Mouse (Mus musculus) lung, postnatal 0 days (tissue): Measurements from ENCODE around the gene Trank1. TPM values are rescaled to one million over a fixed set of nuclear protein-coding genes. Genes with fewer than 3 reads are reported as not detected.
A peak's percentile ranks its signal among the peaks of the same experiment; 100 is the strongest.

ENCODE experiments used
- ATAC-seq: fragments of 200-750 bp; cut with Nextera tagmentation; 2 replicates; pipeline ENCODE4 v1.8.0; 2017; ENCODE audit warnings: moderate library complexity
- DNase-seq: peaks from one replicate; pipeline ENCODE4 v3.0.0-alpha.2; 2016; ENCODE audit warnings: low spot score
- H3K27ac ChIP-seq: fragments of 300-500 bp; sonication (generic); 2 replicates; pipeline ENCODE4 v1.5.1; 2014; ENCODE audit warnings: antibody characterized with exemption, mild to moderate bottlenecking, low read length, mixed read lengths
- H3K27me3 ChIP-seq: fragments of 300-500 bp; sonication (generic); replicated peaks from 2 replicates; pipeline ENCODE4 v1.6.1; 2014; ENCODE audit warnings: low read length, mixed read lengths; ENCODE audit not compliant: insufficient read depth
- H3K36me3 ChIP-seq: fragments of 300-500 bp; sonication (generic); 2 replicates; pipeline ENCODE4 v1.6.1; 2014; ENCODE audit warnings: low read length, mixed read lengths; ENCODE audit not compliant: insufficient read depth
- H3K4me1 ChIP-seq: fragments of 300-500 bp; sonication (generic); 2 replicates; pipeline ENCODE4 v1.6.1; 2014; ENCODE audit warnings: antibody characterized with exemption, low read depth, low read length, mixed read lengths; ENCODE audit not compliant: insufficient read depth
- H3K4me2 ChIP-seq: fragments of 300-500 bp; sonication (generic); replicated peaks from 2 replicates; pipeline ENCODE4 v1.6.1; 2014; ENCODE audit warnings: low read depth, mild to moderate bottlenecking, low read length, moderate library complexity, mixed read lengths
- H3K4me3 ChIP-seq: fragments of 300-500 bp; sonication (generic); 2 replicates; pipeline ENCODE4 v1.5.1; 2014; ENCODE audit warnings: low read depth, low read length
- H3K9ac ChIP-seq: fragments of 300-500 bp; sonication (generic); replicated peaks from 2 replicates; pipeline ENCODE4 v1.6.1; 2014; ENCODE audit warnings: low read depth, mild to moderate bottlenecking
- H3K9me3 ChIP-seq: fragments of 300-500 bp; sonication (generic); 2 replicates; pipeline ENCODE4 v1.6.1; 2016; ENCODE audit warnings: low read length, mixed read lengths
- CTCF ChIP-seq: IDR thresholded peaks from 2 replicates; pipeline ENCODE4 v1.5.1; 2016; ENCODE audit warnings: antibody characterized with exemption, mild to moderate bottlenecking
- EP300 ChIP-seq: IDR thresholded peaks from 2 replicates; pipeline ENCODE4 v1.6.1; 2016; ENCODE audit warnings: antibody characterized with exemption, mild to moderate bottlenecking, control low read depth
- WGBS: fragments of 180-500 bp; shearing (Covaris S2); extraction: QIAGEN DNeasy Blood & Tissue Kit; methylation state at CpG from one replicate; pipeline ENCODE4 v1.1.7; 2014; 5-methylcytosine and 5-hydroxymethylcytosine counted together
- polyA plus RNA-seq: library from polyadenylated mRNA; unstranded; fragments of >200 nt; fragmentation: Nextera tagmentation; extraction: Ambion mirVana; gene quantifications from 2 replicates; pipeline ENCODE4 v1.2.1, GENCODE M21; 2015

Trank1 gene
- polyA plus RNA-seq, 1 experiment from 2014 or later: 0.08 TPM

- no peak for ATAC-seq
- Histone ChIP-seq H3K4me1 (no peaks in the 10 kb centered on the region), H3K27ac (no peak overlapping the region), H3K9me3 (no peaks in the 10 kb centered on the region), H3K9ac (no peak overlapping the region), H3K27me3 (no peaks in the 10 kb centered on the region), H3K4me3 (no peak overlapping the region), H3K4me2 (no peak overlapping the region), H3K36me3 (no peaks in the 10 kb centered on the region)
- WGBS: 94% methylated on average over 4 of the region's 4 CpGs
- TF ChIP-seq CTCF (no peak), EP300 (no peak)
- no peak for DNase-seq
Measured at GRCm38 (mm10) chr9:111287956-111288355, 23.6 kb upstream of the Trank1 start.

GRCm38 (mm10) chr9:111289294-111289831, 22.2 kb upstream of the Trank1 start:
- no peaks in the 10 kb centered on the region for H3K4me1 ChIP-seq
- no peak overlapping the region; the same call in 1 of the 2 replicates for H3K27ac ChIP-seq
- H3K4me2 ChIP-seq: peak overlapping the region; percentile 46
- no peaks in the 10 kb centered on the region for H3K27me3 ChIP-seq
- H3K9ac ChIP-seq: no peak overlapping the region
- no peaks in the 10 kb centered on the region for H3K36me3 ChIP-seq
- TF ChIP-seq CTCF (no peak), EP300 (no peak)
- ATAC-seq (peak; percentile 82), DNase-seq (peak; percentile 83)
- 52% methylated on average over 9 of the region's 9 CpGs for WGBS
- peak overlapping the region; percentile 11; the same call in 1 of the 2 replicates for H3K4me3 ChIP-seq
- H3K9me3 ChIP-seq: no peaks in the 10 kb centered on the region

GRCm38 (mm10) chr9:111289832-111290339, 21.7 kb upstream of the Trank1 start:
- Histone ChIP-seq H3K27me3 (no peaks in the 10 kb centered on the region), H3K36me3 (no peaks in the 10 kb centered on the region), H3K9me3 (no peaks in the 10 kb centered on the region), H3K4me1 (no peaks in the 10 kb centered on the region), H3K27ac (no peak overlapping the region; the same call in 1 of the 2 replicates), H3K4me2 (peak overlapping the region; percentile 46), H3K9ac (no peak overlapping the region), H3K4me3 (peak overlapping the region; percentile 11; the same call in 1 of the 2 replicates)
- DNase-seq: peak; percentile 92
- peak; percentile 100 for TF ChIP-seq CTCF
- 0 out of 2 replicates have a peak, but pooled peaks have one; percentile 13 for TF ChIP-seq EP300
- peak; percentile 89 for ATAC-seq
- WGBS: 14% methylated on average over 21 of the region's 21 CpGs

GRCm38 (mm10) chr9:111290539-111291100, 20.9 kb upstream of the Trank1 start:
- TF ChIP-seq EP300 (no peak), CTCF (no peak)
- 68% methylated on average over 11 of the region's 11 CpGs for WGBS

GRCm38 (mm10) chr9:111293234-111293633, 18.3 kb upstream of the Trank1 start:
- Histone ChIP-seq H3K4me2 (no peak overlapping the region), H3K27me3 (no peaks in the 10 kb centered on the region), H3K9ac (no peak overlapping the region), H3K36me3 (no peaks in the 10 kb centered on the region), H3K27ac (no peak overlapping the region), H3K4me1 (no peaks in the 10 kb centered on the region; the same call in 1 of the 2 replicates), H3K4me3 (no peak overlapping the region), H3K9me3 (no peaks in the 10 kb centered on the region)
- ATAC-seq: no peak
- 74% methylated on average over 4 of the region's 4 CpGs for WGBS
- TF ChIP-seq EP300: no peak
- no peak for TF ChIP-seq CTCF
- DNase-seq: no peak

More at GRCm38 (mm10) chr9:111290539-111291100, 20.9 kb upstream of the Trank1 start:
- Histone ChIP-seq H3K4me2 (no peak overlapping the region), H3K4me1 (no peaks in the 10 kb centered on the region), H3K9me3 (no peaks in the 10 kb centered on the region), H3K9ac (no peak overlapping the region), H3K36me3 (no peaks in the 10 kb centered on the region), H3K27ac (no peak overlapping the region), H3K4me3 (no peak overlapping the region), H3K27me3 (no peaks in the 10 kb centered on the region)
- no peak for ATAC-seq
- no peak for DNase-seq

GRCm38 (mm10) chr9:111294911-111295310, 16.6 kb upstream of the Trank1 start:
- no peak for DNase-seq
- Histone ChIP-seq H3K9me3 (no peaks in the 10 kb centered on the region), H3K4me3 (no peak overlapping the region), H3K27ac (no peak overlapping the region), H3K27me3 (no peaks in the 10 kb centered on the region), H3K4me2 (no peak overlapping the region), H3K36me3 (no peaks in the 10 kb centered on the region), H3K4me1 (no peaks in the 10 kb centered on the region; the same call in 1 of the 2 replicates), H3K9ac (no peak overlapping the region)
- TF ChIP-seq EP300 (no peak), CTCF (no peak)
- no peak for ATAC-seq
- WGBS: 91% methylated on average over 6 of the region's 6 CpGs
